Comparison of ENCODE assay signal across 25 mouse cellular contexts in genomic region chr12:8634306-8634705, GRCm38 (mm10). TPM values are rescaled to one million over a fixed set of nuclear protein-coding genes. Genes with fewer than 3 reads are reported as not detected.
"Had no signal": no experiment of that assay in that cellular context is flagged by ENCODE, and none has a peak within 500 bp of the region (broad histone marks: within the 10 kb centered on the region; RNA-seq: fewer than 3 reads in every experiment).

No protein-coding gene starts in this region.

- DNase-seq: kidney, adult 18-20 months; kidney, adult 9 months; kidney, postnatal 10 days; kidney, postnatal 36 days; layer of hippocampus, postnatal 36 days; liver, postnatal 0 days; lung, postnatal 14 days; lung, postnatal 4 days; right cerebral cortex, adult 18-20 months; right cerebral cortex, postnatal 14 days; right cerebral cortex, postnatal 4 days; thymus, adult 2 months; thymus, postnatal 14 days; thymus, postnatal 4 days had no signal

- ATAC-seq: liver, postnatal 0 days had no signal

- H3K36me3 ChIP-seq: limb, embryonic 12.5 days; limb, embryonic 15.5 days; lung, embryonic 15.5 days; midbrain, embryonic 12.5 days; neural tube, embryonic 12.5 days; neural tube, embryonic 15.5 days had no signal

- H3K9ac ChIP-seq: limb, embryonic 12.5 days; limb, embryonic 15.5 days; liver, embryonic 14.5 days; liver, postnatal 0 days; lung, embryonic 15.5 days; midbrain, embryonic 12.5 days; neural tube, embryonic 12.5 days; neural tube, embryonic 15.5 days had no signal

- H3K27me3 ChIP-seq: limb, embryonic 12.5 days; limb, embryonic 15.5 days; lung, embryonic 15.5 days; midbrain, embryonic 12.5 days; neural tube, embryonic 12.5 days; neural tube, embryonic 15.5 days had no signal

- H3K4me2 ChIP-seq: limb, embryonic 12.5 days; limb, embryonic 15.5 days; liver, embryonic 11.5 days; lung, embryonic 15.5 days; midbrain, embryonic 12.5 days; neural tube, embryonic 12.5 days; neural tube, embryonic 15.5 days had no signal

- H3K9me3 ChIP-seq: limb, embryonic 12.5 days; limb, embryonic 15.5 days; lung, embryonic 15.5 days; midbrain, embryonic 12.5 days; neural tube, embryonic 15.5 days had no signal

- H3K27ac ChIP-seq: left cerebral cortex, adult 2 months; limb, embryonic 12.5 days; limb, embryonic 15.5 days; liver, embryonic 14.5 days; lung, embryonic 15.5 days; midbrain, embryonic 12.5 days; neural tube, embryonic 12.5 days; neural tube, embryonic 15.5 days; stomach, postnatal 0 days had no signal

- H3K4me3 ChIP-seq: left cerebral cortex, adult 2 months; limb, embryonic 12.5 days; limb, embryonic 15.5 days; lung, embryonic 15.5 days; midbrain, embryonic 12.5 days; neural tube, embryonic 12.5 days; neural tube, embryonic 15.5 days had no signal

- H3K4me1 ChIP-seq: limb, embryonic 12.5 days; limb, embryonic 15.5 days; lung, embryonic 15.5 days; midbrain, embryonic 12.5 days; neural tube, embryonic 12.5 days; neural tube, embryonic 15.5 days had no signal

RNA-seq across cellular contexts. Expression of gene Slc7a15, which starts 35.4 kb away (rescaled TPM):
- polyA plus RNA-seq: limb, embryonic 12.5 days; limb, embryonic 15.5 days; liver, embryonic 11.5 days; lung, embryonic 15.5 days; midbrain, embryonic 12.5 days; neural tube, embryonic 12.5 days; neural tube, embryonic 15.5 days; stomach, embryonic 14.5 days; stomach, postnatal 0 days had no signal
